Mouse (Mus musculus) lung, adult 2 months (tissue): ENCODE measurements around the gene Hoxd8.

Experiments used
- CTCF ChIP-seq: fragments of 200-500 bp; IDR thresholded peaks from 2 replicates; pipeline ENCODE4 v1.5.1; 2011; ENCODE audit warnings: mild to moderate bottlenecking, low read length, control low read depth; ENCODE audit not compliant: insufficient read depth
- POLR2A ChIP-seq: fragments of 200-500 bp; IDR thresholded peaks from 2 replicates; pipeline ENCODE4 v1.6.1; 2011; ENCODE audit warnings: low read depth, mild to moderate bottlenecking, control low read depth, low read length, borderline replicate concordance; ENCODE audit errors: extremely low read depth

DNA sequence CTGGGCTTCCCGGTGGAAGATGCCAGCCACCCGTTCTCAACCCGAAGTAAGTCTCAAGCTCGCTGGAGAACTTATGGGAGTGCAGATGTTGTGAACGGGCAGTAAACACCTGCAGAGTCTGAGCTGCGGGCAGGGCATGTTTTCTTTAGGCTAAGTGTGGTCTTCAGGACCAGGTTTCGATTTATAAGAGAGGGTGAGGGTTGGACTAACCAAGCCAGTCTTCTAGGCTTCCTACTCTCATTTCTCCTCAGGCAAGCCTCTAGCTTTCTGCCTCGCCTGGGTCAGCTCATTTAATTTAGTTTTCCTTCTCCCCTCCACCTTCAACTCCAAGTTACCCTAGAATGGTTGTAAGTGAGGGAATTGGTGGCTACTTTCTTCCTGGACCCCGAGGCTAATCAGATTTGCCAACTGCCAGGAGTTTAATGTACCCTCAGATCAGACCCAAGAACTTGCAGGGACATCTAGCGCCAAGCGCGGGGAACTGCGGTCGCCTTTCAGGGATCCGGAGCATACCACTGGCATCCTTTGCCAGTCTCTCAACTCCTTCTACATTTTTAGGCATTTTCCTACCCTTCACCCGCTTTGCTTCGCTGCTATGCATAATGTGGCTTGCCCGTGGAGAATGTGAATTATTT lies 41.0 kb upstream of the Hoxd8 start:
- TF ChIP-seq CTCF, result peak; percentile 70
- no peak for TF ChIP-seq POLR2A
